Mouse (Mus musculus): ENCODE results near the gene Plcl2.
A peak's percentile ranks its signal among the peaks of the same experiment; 100 is the strongest.
"Not testable (repeated sequence)": the region's sequence is repeated elsewhere in the genome, so short reads cannot be mapped to it uniquely, and the experiment has no call there.

Plcl2 gene

DNA sequence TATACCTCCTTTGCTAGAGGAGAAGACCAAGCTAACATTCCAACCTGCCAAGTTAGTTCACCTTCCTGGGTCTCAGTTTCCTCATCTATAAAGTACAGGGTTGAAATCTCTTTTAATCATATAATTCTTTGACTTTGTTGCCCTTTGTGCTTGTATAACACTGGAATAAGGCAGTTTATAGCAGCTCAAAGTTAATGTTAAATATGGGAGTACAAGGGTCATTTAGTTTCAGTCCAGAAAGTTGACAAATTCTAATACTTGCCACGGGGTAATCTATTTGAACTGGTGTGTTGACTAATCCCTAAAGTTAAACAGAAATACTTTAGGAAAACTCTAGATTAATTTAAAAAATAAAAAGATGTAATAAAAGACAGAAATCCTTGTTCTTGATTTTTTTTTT lies 35.7 kb downstream of the Plcl2 start:
- DNase-seq = no peak

GRCm38 (mm10) chr17:50545274-50545673 lies 36.1 kb downstream of the Plcl2 start:
- DNase-seq = peak; percentile 22 to 38

DNA sequence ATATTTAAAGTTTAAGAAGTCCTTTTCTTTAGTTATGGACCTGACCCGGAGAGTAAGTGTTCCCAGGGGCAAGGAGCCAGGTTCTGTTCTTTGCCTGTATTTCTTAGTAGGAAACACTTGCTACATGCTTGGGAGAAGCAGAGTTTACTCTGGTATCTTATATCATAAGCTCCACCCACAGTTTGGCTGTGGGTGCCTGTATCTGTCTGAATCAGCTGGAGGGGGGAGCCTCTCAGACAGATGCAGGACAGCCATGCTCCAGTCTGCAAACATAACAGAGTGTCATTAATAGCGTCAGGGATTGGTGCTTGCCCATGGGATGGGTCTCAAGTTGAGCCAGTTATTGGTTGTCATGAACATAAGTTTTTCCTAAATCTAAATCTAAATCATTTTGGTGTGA lies 42.9 kb downstream of the Plcl2 start:
- no peak for DNase-seq

GRCm38 (mm10) chr17:50557566-50558238 lies 48.5 kb downstream of the Plcl2 start:
- DNase-seq = peak; percentile 28 to 29

DNA sequence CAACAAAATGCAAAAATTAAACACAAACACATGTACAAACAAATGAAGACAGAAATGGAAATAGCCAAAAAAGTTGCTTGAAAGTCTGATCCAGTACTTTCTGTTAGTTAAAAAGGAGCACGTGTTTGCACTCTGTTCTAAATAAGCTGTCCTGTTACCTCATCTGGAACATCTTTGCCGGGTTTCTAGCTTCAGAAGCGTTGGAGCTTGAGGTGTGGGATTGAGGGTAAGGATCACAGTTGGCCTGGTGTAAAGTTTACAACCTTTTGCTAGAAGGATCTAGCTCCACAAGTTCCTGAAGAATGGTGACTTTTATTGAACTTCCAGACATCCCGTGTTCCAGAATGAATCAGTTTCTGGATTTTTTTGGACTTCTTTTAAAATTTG lies 49.0 kb downstream of the Plcl2 start:
- no peak for DNase-seq

DNA sequence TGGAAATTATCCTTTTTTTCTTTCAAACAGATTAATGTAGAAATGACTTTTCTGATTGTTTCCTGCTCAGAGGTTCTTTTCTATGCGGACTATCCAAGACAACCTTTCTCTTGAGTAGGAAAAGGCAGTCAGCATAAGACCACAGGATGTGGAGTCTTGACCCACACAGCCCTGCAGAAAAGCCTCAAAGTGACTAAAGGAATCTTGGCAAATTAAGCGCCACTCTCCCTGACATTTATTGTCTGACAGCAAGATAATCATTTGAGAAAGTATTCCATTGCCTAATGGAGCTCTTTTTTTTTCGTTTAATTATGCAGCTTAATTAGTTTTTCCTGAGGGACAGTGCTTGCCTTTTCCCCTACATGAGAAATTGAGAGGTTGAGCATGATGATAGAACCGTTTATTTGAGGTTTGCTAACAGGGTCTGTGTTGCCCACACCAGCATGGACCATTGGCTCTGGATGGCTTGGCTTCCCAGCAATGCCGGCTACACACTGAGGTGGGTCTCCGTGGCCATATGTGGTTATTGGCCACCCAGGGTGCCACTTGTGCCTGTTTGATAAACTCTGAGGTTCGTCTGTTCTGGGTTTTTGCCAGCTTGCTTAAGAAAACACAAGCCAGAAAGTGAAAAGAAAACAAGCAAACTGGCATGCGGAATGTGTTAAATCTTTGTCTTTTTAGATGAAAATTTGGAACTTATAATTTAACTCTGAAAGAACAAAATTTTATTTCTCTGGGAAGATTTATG lies 56.3 kb downstream of the Plcl2 start:
- peak; percentile 26 to 50 for DNase-seq

- no peak for DNase-seq
These were observed 59.6 kb downstream of the Plcl2 start for GRCm38 (mm10) chr17:50568846-50569245.

- not testable (repeated sequence) for DNase-seq
These were observed 61.0 kb downstream of the Plcl2 start for GRCm38 (mm10) chr17:50570228-50570627.

- DNase-seq = no peak
These were observed 61.6 kb downstream of the Plcl2 start for GRCm38 (mm10) chr17:50570681-50571398.

DNA sequence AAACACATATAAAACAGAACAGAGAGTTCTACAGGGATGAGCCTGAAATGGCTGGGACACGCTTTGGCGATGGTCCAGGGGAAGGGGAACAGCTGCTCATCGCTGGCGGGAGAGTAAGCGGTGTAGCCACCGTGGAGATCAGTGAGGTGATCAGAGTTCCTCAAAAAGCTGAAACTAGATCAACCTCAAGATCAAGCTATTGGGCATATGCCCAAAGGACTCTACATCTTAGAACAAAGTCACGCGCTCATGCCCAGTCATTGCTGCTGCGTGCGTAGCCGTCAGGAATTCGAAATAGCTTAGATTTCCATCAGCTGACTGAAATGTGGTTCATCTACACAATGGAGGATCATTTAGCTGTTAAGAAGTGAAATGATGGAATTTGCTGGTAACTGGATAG lies 65.0 kb downstream of the Plcl2 start:
- peak; percentile 72 to 83 for DNase-seq

DNA sequence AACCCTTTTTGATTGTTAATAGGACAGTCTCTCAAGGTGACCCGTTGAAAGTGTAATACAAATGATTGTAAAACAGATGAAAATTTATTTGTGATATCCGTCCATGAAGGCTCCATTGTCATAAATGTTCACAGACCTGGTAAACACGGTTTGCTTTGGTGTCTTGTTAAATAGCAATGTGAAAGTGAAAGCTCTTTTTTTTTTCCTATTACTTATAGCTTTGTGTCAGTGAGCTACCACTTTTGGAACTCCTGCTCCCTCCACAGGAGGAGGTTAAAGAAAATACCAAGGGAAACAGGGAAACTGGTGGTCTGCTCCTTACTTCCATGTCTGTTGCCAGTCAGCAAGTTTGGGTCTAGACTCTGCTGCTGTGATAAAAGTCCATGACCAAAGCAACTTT lies 71.2 kb downstream of the Plcl2 start:
- no peak for DNase-seq

DNA sequence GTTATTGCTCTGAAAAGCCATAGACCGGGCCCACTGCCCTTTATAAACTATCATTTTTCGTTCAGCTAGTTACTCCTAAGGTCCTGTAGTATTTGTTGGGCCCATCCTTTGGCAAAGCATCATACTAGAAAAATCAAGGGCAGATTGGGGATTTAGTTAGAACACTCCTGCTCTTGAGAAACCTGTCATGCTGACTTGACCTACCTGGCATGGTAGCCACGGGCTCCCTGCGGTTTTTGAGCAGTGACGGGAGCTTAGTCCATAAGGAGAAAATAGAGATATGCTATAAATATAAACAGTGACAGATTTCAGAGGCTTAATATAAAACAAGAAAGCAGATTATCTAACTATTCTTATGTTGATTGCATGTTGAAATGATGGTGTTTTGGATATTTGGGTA lies 77.6 kb downstream of the Plcl2 start:
- peak; percentile 84 to 89 for DNase-seq

DNA sequence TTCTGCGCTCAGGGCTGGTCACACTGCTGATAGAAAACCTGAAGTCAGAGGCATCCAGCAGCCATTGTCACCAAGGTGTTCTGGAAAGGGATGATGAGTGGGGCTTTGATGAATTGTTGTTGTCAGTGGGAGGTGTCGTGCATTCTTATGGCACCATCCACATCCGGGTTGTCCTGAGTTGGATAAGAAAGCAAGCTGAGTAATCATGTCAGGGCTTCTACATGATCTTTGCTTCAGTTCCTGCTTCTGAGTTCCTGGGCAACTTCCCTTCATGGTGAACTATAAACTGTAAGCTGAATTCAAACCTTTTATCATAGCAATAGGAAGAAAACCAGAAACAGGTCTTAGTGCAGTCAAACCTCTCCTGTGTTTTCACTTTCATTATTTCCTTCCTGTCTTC lies 78.7 kb downstream of the Plcl2 start:
- no peak for DNase-seq

- no peak for DNase-seq
These were observed 91.0 kb downstream of the Plcl2 start for GRCm38 (mm10) chr17:50600178-50600577.

DNA sequence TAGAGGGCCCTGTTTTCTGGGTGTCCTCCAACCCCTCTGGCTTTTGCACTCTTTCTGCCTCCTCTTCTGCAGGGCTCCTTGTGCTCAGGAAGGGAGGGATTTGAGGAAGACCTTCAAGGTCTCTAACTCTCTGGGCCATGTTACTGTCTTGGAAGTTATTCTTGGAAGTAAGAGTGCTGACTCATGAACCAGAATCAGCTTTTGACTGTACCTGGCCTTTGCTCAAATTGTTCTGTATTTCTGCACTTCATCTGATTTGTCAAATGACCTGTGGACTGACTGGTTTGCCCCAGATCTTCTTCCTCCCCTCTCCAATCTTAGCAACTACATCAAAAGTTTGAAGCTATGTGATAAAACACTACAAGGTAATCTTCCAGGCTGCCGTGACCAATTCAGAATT lies 91.5 kb downstream of the Plcl2 start:
- DNase-seq = no peak

DNA sequence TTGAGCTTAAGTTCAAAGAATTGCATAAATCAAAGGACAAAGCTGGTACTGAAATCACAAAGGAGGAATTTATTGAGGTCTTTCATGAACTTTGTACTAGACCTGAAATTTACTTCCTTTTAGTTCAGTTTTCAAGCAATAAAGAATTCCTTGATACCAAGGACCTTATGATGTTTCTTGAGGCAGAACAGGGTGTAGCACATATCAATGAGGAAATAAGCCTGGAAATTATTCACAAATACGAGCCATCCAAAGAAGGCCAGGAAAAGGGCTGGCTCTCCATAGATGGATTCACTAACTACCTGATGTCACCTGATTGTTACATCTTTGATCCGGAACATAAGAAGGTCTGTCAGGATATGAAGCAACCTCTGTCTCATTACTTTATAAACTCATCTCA lies 97.7 kb downstream of the Plcl2 start:
- no peak for DNase-seq

DNA sequence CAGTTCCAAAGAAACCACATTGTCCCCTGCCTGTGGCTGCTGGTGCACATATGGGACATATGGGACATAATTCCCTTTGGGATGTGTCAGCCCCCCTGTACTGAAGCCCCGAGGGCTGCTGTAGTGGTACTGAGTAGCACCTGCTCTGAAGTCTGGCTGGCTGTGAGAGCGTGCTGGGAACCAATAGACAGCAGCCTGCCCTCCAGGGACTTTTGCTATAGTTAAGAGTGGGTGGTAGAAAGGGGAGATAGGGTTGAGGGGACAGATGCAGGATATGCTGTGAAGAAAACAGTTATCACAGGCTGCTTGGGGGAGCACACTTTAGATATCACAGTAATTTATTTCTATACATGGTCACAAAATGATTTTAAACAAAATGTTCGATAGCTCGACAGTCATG lies 100.7 kb downstream of the Plcl2 start:
- no peak for DNase-seq

DNA sequence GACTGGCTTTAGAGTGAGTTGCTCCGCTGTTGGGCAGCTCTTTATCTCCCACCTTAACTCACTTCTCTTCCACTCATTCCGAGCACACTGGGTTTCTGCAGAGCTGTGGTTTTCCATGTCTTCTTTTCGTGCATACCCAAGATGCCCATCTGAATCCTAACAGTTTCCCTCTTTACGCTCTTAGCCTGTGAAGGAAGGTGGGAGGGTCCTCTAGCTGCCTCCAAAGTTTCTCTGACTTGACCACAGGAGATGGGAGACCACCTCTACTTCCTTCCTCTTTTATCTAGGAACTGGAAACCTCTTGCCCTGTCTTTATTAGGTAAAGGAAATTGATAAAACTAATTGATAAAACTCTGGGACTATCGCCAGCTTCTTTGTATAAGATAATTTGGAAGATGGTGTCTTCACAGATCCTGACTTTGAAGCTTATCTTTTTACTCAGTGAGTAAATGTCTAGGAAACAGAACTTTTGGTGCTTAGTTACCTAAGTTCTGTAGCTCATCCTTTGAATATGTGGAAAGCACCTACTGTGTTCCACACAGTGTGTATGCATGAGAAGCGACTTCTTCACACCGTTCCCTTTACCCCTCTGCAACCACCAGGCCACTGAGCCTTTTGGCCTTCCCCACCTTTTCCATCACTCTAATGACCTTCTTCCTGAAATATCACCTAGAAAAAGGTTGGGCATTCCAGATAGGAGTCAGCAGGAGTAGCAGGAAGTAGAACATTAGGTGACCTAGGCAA lies 111.8 kb downstream of the Plcl2 start:
- no peak for DNase-seq

DNA sequence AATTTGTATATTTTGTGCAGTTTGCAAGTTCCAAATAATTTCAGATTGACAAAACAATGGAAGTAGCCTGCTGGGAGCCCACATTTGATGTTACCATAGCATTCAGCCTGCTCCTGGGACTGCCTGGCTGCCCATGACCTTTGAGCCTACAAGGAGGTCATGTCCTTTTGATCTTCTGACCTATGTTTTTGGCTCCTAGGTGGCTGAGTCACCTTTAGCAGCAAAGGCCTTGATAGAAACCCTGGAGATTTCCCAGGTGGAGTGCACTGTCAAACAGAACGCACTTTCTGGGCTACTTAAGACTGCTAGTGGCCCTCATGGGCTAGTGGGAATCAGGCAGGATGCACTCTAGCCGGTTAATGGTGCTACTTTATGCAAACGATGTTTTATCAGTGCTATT lies 112.8 kb downstream of the Plcl2 start:
- DNase-seq = no peak

DNA sequence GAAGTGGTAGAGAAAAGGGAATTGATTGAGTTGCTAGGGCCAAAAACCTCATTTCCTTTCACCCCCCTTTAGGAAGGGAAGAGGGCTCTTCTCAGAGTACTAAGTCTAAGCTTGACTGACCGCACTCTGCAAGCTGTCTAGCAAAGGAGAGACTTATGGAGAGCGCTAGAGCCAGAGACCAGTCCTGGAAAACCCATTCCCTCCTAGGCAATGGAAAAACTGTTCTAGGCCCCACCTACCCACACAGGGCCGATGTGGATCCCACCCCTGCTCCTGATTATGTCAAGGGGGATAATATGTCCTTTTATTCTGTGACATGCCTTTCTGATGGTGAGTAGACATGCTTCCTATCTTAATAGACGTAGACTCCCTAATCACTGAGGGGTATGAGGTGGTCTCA lies 116.4 kb downstream of the Plcl2 start:
- no peak for DNase-seq

DNA sequence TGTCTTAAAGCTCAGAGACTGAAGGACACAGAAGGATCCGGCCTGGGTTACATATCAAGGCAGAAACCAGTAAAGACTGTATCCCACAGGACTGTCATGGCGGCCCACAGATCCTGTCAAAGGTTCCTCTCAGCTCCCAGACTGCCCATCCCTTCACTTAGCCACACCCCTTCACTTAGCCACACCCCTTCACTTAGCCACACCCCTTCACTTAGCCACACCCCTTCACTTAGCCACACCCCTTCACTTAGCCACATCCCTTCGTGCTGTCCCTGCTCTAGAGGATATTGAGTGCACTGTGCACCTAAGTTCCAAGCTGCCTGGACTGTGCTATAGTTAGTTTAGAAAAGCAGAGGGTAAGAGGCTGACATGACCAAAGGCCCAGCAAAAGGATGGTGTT lies 118.5 kb downstream of the Plcl2 start:
- DNase-seq = no peak

DNA sequence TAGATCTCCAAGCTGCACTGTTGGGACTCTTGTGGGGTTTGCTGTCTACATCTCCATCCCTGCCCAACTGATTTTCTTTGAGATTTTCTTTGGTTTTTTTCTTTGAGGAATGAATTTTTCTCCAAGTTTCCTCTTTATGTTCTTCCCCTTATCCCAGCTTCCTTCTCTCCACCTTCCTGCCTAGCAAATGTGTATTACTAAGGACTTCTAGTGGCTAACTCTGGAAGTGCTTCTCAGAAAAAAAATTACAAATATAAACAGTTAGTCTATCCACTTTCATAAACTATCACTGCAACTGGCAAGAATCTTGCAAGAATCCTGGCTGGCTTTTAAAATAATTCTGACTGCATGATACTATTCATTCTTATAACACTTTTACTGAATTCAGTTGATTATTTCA lies 119.5 kb downstream of the Plcl2 start:
- DNase-seq = no peak

- DNase-seq = not testable (repeated sequence)
These were observed 121.8 kb downstream of the Plcl2 start for GRCm38 (mm10) chr17:50630992-50631391.
